Mouse (Mus musculus) kidney, embryonic 14.5 days (tissue): Measurements from ENCODE around the gene Vps26c. TPM values are rescaled to one million over a fixed set of nuclear protein-coding genes. Genes with fewer than 3 reads are reported as not detected.
"Not testable (repeated sequence)": the region's sequence is repeated elsewhere in the genome, so short reads cannot be mapped to it uniquely, and the experiment has no call there.

ENCODE experiments used
- ATAC-seq: fragments of 200-750 bp; cut with Nextera tagmentation; 2 replicates; pipeline ENCODE4 v1.8.0; 2017; ENCODE audit warnings: moderate number of reproducible peaks, mild to moderate bottlenecking, moderate TSS enrichment, moderate library complexity; ENCODE audit not compliant: low FRiP score, low TSS enrichment
- H3K27ac ChIP-seq: fragments of 300-500 bp; sonication (generic); 2 replicates; pipeline ENCODE4 v1.5.1; 2014; ENCODE audit warnings: low read depth, mild to moderate bottlenecking, low read length, moderate library complexity, mixed read lengths
- H3K27me3 ChIP-seq: fragments of 300-500 bp; sonication (generic); 2 replicates; pipeline ENCODE4 v1.6.1; 2014; ENCODE audit warnings: mild to moderate bottlenecking, low read length; ENCODE audit not compliant: control insufficient read depth, insufficient read depth
- H3K36me3 ChIP-seq: fragments of 300-500 bp; sonication (generic); 2 replicates; pipeline ENCODE4 v1.6.1; 2014; ENCODE audit warnings: low read length, mixed read lengths; ENCODE audit not compliant: control insufficient read depth, insufficient read depth
- H3K4me1 ChIP-seq: fragments of 300-500 bp; sonication (generic); 2 replicates; pipeline ENCODE4 v1.6.1; 2014; ENCODE audit warnings: low read length, mixed read lengths; ENCODE audit not compliant: control insufficient read depth, insufficient read depth
- H3K4me2 ChIP-seq: fragments of 300-500 bp; sonication (generic); replicated peaks from 2 replicates; pipeline ENCODE4 v1.6.1; 2014; ENCODE audit warnings: low read depth, mild to moderate bottlenecking, low read length
- H3K4me3 ChIP-seq: fragments of 300-500 bp; sonication (generic); 2 replicates; pipeline ENCODE4 v1.5.1; 2014; ENCODE audit warnings: mild to moderate bottlenecking, low read length
- H3K9ac ChIP-seq: fragments of 300-500 bp; sonication (generic); 2 replicates; pipeline ENCODE4 v1.6.1; 2014; ENCODE audit warnings: low read depth, mild to moderate bottlenecking, low read length, moderate library complexity
- H3K9me3 ChIP-seq: fragments of 300-500 bp; sonication (generic); 2 replicates; pipeline ENCODE4 v1.6.1; 2016; ENCODE audit warnings: low read length; ENCODE audit not compliant: control insufficient read depth
- WGBS: fragments of 180-500 bp; shearing (Covaris S2); extraction: QIAGEN DNeasy Blood & Tissue Kit; methylation state at CpG from one replicate; pipeline ENCODE4 v1.1.7; 2014; 5-methylcytosine and 5-hydroxymethylcytosine counted together
- polyA plus RNA-seq: library from polyadenylated mRNA; unstranded; fragments of >200 nt; fragmentation: Nextera tagmentation; extraction: Ambion mirVana; gene quantifications from 2 replicates; pipeline ENCODE4 v1.2.1, GENCODE M21; 2014

The Vps26c gene
- polyA plus RNA-seq, 1 experiment from 2014 or later: 59.2 TPM

DNA sequence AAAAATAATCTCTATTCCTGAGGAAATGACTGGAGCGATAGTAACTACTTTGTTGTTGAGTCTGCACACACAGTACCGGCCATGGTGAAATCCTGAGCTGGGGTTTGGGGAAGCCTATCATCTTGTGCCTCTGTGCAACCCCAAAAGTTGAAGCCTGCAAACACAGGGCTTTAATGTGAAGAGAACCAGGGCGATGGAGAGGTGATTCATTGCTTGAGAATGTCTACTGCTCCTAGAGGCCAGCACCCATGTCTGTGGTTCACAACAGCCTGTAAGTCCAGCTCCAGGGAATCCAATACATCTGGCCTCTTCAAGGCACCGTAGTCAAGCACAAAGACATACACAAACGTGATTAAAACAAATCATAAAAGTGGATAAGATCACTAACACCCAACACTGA, 39.3 kb downstream of the Vps26c start:
- H3K27ac ChIP-seq: no peak overlapping the region
- H3K9ac ChIP-seq: no peak overlapping the region
- H3K4me2 ChIP-seq: no peak overlapping the region
- H3K9me3 ChIP-seq: no peaks in the 10 kb centered on the region
- no peaks in the 10 kb centered on the region for H3K27me3 ChIP-seq
- no peak overlapping the region for H3K4me3 ChIP-seq
- no peak for ATAC-seq
- 79% methylated on average over 5 of the region's 5 CpGs for WGBS
- H3K36me3 ChIP-seq: no peaks in the 10 kb centered on the region
- H3K4me1 ChIP-seq: no peaks in the 10 kb centered on the region

DNA sequence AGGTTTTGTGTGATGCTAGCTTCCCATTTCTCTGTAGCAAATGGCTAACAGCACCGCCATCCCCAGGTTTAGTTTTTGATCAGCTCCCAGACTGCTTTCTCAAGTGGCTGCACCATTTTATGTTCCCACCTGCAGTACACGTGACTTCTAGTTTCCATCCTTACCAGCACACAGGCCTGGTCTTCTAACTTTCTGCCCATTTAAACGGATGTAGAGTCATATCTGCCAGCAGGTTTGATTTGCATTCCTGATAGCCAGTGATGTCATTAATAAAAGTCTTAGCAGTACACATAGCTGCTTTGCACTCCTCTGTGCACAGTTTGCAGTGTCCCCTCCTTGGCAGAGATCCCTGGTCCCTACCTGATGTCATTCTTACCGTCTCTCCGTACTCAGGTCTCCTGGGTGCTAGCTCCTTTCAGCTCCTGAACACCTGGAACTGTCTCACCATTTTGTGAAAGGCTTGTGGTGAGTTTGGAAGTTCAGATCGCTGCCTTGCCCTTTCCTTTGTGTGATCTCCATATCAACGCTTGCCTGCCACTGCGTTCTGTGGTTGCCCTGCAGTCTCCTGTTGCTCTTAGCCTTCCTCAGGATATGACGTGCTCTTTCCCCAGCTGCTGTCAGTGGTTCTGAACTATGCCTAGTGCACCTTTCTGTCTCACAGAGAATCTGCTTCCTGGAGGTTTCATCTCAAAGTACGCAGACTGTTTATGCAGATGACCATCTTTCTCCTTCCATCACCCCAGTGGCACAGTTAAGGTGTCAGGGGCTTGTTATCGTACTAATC, 41.7 kb downstream of the Vps26c start:
- Histone ChIP-seq H3K4me3 (no peak overlapping the region), H3K27ac (no peak overlapping the region), H3K9me3 (no peaks in the 10 kb centered on the region), H3K27me3 (no peaks in the 10 kb centered on the region), H3K9ac (no peak overlapping the region), H3K4me1 (no peaks in the 10 kb centered on the region), H3K4me2 (no peak overlapping the region), H3K36me3 (no peaks in the 10 kb centered on the region)
- ATAC-seq: no peak
- 81% methylated on average over 11 of the region's 11 CpGs for WGBS

DNA sequence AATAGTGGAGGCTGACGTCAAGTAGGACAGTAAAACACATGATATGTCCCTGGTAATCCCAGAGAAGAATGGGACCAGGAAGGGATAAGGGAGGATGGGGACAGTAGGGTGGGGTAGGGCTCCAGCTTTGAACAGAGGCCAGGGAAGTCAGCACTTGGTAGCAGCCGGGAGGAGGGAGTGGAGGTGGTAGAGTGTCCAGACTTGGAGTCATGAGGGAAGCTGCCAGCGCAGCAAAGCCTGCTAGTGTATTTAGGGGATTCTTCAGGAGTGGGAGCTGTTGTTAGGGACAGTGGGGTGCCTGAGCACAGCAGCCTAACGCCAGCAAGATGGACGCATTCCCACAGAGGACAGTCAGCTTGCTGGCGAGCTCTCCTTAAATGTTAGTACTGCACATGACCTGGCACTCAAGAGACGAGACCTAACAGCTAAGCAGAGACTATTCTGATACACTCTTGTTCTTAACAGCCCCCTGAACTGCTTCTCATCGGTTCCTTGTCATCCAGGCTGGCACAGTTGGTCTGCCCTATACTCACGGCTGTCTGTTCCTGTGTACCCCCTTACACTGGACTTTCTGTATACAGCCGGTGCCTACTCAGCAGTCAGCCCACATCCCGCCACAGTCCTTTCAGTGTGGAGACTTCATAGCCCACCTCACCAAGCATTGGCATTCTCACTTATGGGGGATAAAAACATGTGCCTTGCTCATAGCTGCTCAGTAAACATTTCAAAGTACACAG, 53.4 kb downstream of the Vps26c start:
- WGBS: 81% methylated on average over 11 of the region's 11 CpGs
- no peaks in the 10 kb centered on the region for H3K4me1 ChIP-seq

DNA sequence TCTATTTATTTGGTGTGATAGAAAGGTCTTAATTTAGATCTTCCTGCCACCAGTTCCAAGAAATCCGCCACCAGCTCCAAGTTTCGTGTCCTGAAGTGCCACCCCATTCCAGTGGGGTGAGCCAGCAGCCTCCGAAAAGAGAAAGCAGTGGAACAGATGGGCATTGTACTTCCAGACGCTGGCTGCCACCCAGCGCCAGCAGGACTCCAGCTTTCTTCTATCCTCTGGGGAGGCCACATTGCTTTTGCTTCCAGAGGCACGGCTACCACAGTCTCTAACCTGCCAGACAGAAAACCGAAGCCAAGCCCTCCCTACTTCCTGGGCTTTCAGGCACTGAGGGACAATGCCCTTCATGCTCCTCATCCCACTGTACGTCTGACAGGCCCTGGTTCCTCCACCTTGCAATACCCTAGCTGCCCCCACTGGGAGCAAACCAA, 54.1 kb downstream of the Vps26c start:
- no peak overlapping the region for H3K4me3 ChIP-seq
- H3K9me3 ChIP-seq: no peaks in the 10 kb centered on the region
- 0 out of 2 replicates have a peak, but pooled peaks cover 2% of the 10 kb centered on the region for H3K4me1 ChIP-seq
- H3K9ac ChIP-seq: no peak overlapping the region
- peaks cover 42% of the 10 kb centered on the region for H3K36me3 ChIP-seq
- H3K27me3 ChIP-seq: no peaks in the 10 kb centered on the region
- H3K27ac ChIP-seq: no peak overlapping the region
- no peak for ATAC-seq
- WGBS: 75% methylated on average over 8 of the region's 8 CpGs
- H3K4me2 ChIP-seq: no peak overlapping the region

More for the DNA sequence above, 53.4 kb downstream of the Vps26c start:
- Histone ChIP-seq H3K4me3 (no peak overlapping the region), H3K27me3 (no peaks in the 10 kb centered on the region), H3K36me3 (peaks cover 35% of the 10 kb centered on the region), H3K4me2 (no peak overlapping the region), H3K27ac (no peak overlapping the region), H3K9ac (no peak overlapping the region), H3K9me3 (no peaks in the 10 kb centered on the region)
- ATAC-seq: no peak

DNA sequence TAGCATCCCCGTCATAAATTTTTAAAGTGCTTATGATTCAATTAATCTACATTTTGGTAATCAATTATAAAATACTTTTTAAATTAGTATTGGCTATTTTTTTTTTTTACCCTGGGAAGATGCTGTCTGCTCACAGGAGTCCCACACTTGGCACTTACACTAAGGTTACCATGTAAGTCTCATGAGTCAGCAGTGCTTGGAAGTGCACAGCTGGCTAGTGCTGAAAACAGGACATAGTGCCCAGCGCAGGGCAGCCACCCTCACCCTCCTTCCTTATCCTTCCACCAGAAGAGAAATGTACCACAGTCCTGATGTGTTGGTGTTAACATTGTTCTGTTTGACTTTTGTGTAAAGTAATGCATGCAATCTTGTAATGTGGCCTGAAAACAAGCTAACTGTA, 58.2 kb downstream of the Vps26c start:
- Histone ChIP-seq H3K9ac (no peak overlapping the region), H3K4me1 (0 out of 2 replicates have a peak, but pooled peaks cover 2% of the 10 kb centered on the region), H3K27me3 (no peaks in the 10 kb centered on the region), H3K4me3 (no peak overlapping the region), H3K4me2 (no peak overlapping the region), H3K27ac (no peak overlapping the region), H3K9me3 (no peaks in the 10 kb centered on the region), H3K36me3 (peaks cover 78% of the 10 kb centered on the region)
- 93% methylated on average over 2 of the region's 2 CpGs for WGBS
- ATAC-seq: no peak

DNA sequence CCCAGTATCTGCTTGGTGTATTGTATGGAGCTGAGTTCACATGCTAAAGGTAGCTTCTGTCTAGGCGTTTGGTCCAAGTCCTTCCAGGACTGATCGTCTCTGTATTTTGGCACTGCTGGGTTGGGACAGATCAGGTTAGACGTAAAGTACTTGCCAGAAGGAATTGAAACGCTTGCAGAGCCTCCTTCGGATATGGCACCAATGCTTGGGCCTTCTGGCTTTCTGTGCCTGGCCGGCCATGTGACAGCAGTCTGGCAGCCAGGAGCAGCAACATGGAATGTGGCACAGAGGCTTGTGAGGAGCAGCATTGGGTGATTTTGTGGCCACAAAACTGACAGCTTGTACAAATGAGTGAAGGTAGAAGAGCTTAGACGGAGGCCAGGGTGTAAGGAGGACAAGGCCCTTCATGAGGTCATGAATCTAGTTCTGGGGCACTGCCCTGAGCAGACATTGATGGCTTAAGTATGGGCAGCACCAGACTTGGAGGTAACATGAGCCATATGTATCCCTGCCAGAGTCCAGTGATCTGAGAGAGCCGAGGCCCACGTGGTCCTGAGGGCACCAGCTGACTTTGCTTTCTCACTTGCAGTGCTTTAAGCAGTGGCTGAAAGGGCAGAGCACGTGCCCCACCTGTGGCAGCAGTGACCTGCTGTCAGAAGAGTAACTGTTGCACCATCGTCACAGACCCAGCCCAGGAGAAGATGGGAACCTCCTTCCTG, 59.1 kb downstream of the Vps26c start:
- H3K36me3 ChIP-seq: peaks cover 85% of the 10 kb centered on the region
- no peak overlapping the region for H3K4me2 ChIP-seq
- H3K9ac ChIP-seq: no peak overlapping the region
- no peaks in the 10 kb centered on the region for H3K9me3 ChIP-seq
- peak; percentile 93 for ATAC-seq
- 0 out of 2 replicates have a peak, but pooled peaks cover 2% of the 10 kb centered on the region for H3K4me1 ChIP-seq
- no peaks in the 10 kb centered on the region for H3K27me3 ChIP-seq
- WGBS: 56% methylated on average over 11 of the region's 11 CpGs
- H3K4me3 ChIP-seq: no peak overlapping the region
- no peak overlapping the region for H3K27ac ChIP-seq

DNA sequence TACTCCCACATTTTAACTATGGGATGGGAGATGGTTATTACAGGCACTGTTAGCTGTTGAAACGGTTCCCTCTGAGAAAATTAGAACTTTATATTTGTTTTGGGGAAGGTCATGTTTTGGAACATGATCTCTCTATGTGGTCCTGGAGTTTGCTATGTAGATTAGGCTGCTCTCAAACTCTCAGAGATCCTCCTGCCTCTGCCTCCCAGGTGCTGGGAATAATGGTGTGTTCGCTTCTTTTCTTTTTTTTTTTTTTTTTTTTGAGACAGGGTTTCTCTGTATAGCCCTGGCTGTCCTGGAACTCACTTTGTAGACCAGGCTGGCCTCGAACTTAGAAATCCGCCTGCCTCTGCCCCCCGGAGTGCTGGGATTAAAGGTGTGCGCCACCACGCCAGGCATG, 60.3 kb downstream of the Vps26c start:
- not testable (repeated sequence) for H3K27me3 ChIP-seq, ATAC-seq, H3K27ac ChIP-seq, H3K4me2 ChIP-seq, H3K4me1 ChIP-seq, H3K4me3 ChIP-seq, H3K9me3 ChIP-seq, H3K9ac ChIP-seq
- 93% methylated on average over 7 of the region's 7 CpGs for WGBS
- H3K36me3 ChIP-seq: peaks cover 93% of the 10 kb centered on the region

DNA sequence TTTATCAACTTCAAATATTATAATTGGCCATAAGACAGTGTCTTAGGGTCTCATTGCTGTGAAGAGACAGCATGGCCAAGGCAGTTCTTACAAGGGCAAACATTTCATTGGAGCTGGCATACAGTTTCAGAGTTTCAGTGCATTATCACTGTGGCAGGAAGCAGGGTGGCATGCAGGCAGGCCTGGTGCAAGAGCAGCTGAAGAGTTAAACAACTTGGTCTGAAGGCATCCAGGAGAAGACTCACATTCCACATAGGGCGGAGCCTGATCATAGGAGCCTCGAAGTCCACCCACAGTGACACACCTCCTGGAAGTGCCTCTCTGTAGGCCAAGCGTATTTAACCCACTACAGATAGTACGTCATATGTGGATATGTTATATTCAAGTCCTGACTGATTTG, 60.7 kb downstream of the Vps26c start:
- H3K27ac ChIP-seq: no peak overlapping the region
- no peaks in the 10 kb centered on the region for H3K9me3 ChIP-seq
- no peak overlapping the region for H3K9ac ChIP-seq
- H3K27me3 ChIP-seq: no peaks in the 10 kb centered on the region
- ATAC-seq: no peak
- 0 out of 2 replicates have a peak, but pooled peaks cover 2% of the 10 kb centered on the region for H3K4me1 ChIP-seq
- peaks cover 94% of the 10 kb centered on the region for H3K36me3 ChIP-seq
- H3K4me2 ChIP-seq: no peak overlapping the region
- no peak overlapping the region for H3K4me3 ChIP-seq
- WGBS: 77% methylated on average over 4 of the region's 4 CpGs
